Mouse (Mus musculus) layer of hippocampus, adult 18-20 months (tissue): Measurements from ENCODE around the gene Rhox4b. TPM values are rescaled to one million over a fixed set of nuclear protein-coding genes. Genes with fewer than 3 reads are reported as not detected.
"Not testable (repeated sequence)": the region's sequence is repeated elsewhere in the genome, so short reads cannot be mapped to it uniquely, and the experiment has no call there.

ENCODE experiments used
- DNase-seq, 2 experiments: peaks; one replicate each; pipeline ENCODE4 v3.0.0; 2022; ENCODE audit warnings: low spot score in 2 of 2
- long read RNA-seq: library from polyadenylated mRNA; stranded (forward); transcript quantifications from one replicate; pipeline ENCODE4 v2.0.0, GENCODE M21; 2021
- total RNA-seq, 2 experiments: library from RNA; stranded (reverse); gene quantifications; 2 replicates each; pipeline ENCODE4 v1.2.3; 2021

Rhox4b gene
- not detected for total RNA-seq
- long read RNA-seq = 0 reads

GRCm38 (mm10) chrX:37432194-37432593 is at the start of gene Rhox4b:
TSS of gene Rhox4b (plus strand) at chrX:37432494.
- DNase-seq = not testable (repeated sequence)

GRCm38 (mm10) chrX:37390548-37390947 is 41.7 kb upstream of the Rhox4b start, which contains the start of gene Rhox4a2:
TSS of gene Rhox4a2 (plus strand) at chrX:37390848.
- not testable (repeated sequence) for DNase-seq

GRCm38 (mm10) chrX:37411767-37412166 is 20.5 kb upstream of the Rhox4b start, which contains the start of gene Rhox2b:
TSS of gene Rhox2b (plus strand) at chrX:37412067.
- DNase-seq = not testable (repeated sequence)

GRCm38 (mm10) chrX:37453380-37453779 is 21.1 kb downstream of the Rhox4b start, which contains the start of gene Rhox2c:
TSS of gene Rhox2c (plus strand) at chrX:37453680.
- not testable (repeated sequence) for DNase-seq

GRCm38 (mm10) chrX:37458285-37458684 is 26.0 kb downstream of the Rhox4b start, which contains the start of gene Rhox3c:
TSS of gene Rhox3c (plus strand) at chrX:37458585.
- not testable (repeated sequence) for DNase-seq

GRCm38 (mm10) chrX:37480037-37480436 is 47.7 kb downstream of the Rhox4b start, which contains the start of gene Rhox4c:
TSS of gene Rhox4c (plus strand) at chrX:37480337.
- not testable (repeated sequence) for DNase-seq

Other genes starting within 250 kb of the Rhox4b start
- gene Ndufa1, start 241.3 kb upstream of the Rhox4b start, total RNA-seq = 100 to 1,000 TPM; 209 to 223 TPM
- 1 to 10 TPM; 7.3 to 8.4 TPM for gene Rnf113a1, start 241.2 kb upstream of the Rhox4b start, total RNA-seq
- gene Gm9, start 221.5 kb upstream of the Rhox4b start, total RNA-seq = not detected
- not detected for gene Rhox1, start 210.2 kb upstream of the Rhox4b start, total RNA-seq
- gene Rhox2a, start 187.5 kb upstream of the Rhox4b start, total RNA-seq = not detected
- gene Rhox3a, start 182.6 kb upstream of the Rhox4b start, total RNA-seq = not detected
- not detected for gene Rhox4a, start 167.2 kb upstream of the Rhox4b start, total RNA-seq
- not detected for gene Rhox3a2, start 52.5 kb upstream of the Rhox4b start, total RNA-seq
- gene Rhox4a2, start 41.6 kb upstream of the Rhox4b start, total RNA-seq = not detected
- not detected for gene Rhox2b, start 20.4 kb upstream of the Rhox4b start, total RNA-seq
- not detected for gene Rhox2c, start 21.2 kb downstream of the Rhox4b start, total RNA-seq
- gene Rhox3c, start 26.1 kb downstream of the Rhox4b start, total RNA-seq = not detected
- gene Rhox4c, start 47.8 kb downstream of the Rhox4b start, total RNA-seq = not detected
- not detected for gene Rhox2d, start 60.9 kb downstream of the Rhox4b start, total RNA-seq
- not detected for gene Rhox4d, start 81.9 kb downstream of the Rhox4b start, total RNA-seq
- gene Rhox2e, start 98.0 kb downstream of the Rhox4b start, total RNA-seq = not detected
- gene Rhox3e, start 109.5 kb downstream of the Rhox4b start, total RNA-seq = not detected
- gene Rhox4e, start 124.9 kb downstream of the Rhox4b start, total RNA-seq = not detected
- gene Rhox2f, start 138.9 kb downstream of the Rhox4b start, total RNA-seq = not detected
- not detected for gene Rhox3f, start 148.5 kb downstream of the Rhox4b start, total RNA-seq
- gene Rhox4f, start 175.2 kb downstream of the Rhox4b start, total RNA-seq = not detected
- gene Rhox3g, start 196.1 kb downstream of the Rhox4b start, total RNA-seq = not detected
- gene Rhox2g, start 211.0 kb downstream of the Rhox4b start, total RNA-seq = not detected
- not detected for gene Rhox4g, start 218.8 kb downstream of the Rhox4b start, total RNA-seq
- not detected for gene Rhox3h, start 236.3 kb downstream of the Rhox4b start, total RNA-seq
- not detected for gene Rhox2h, start 240.8 kb downstream of the Rhox4b start, total RNA-seq